Mouse (Mus musculus): ENCODE results near the gene Ttbk2. TPM values are rescaled to one million over a fixed set of nuclear protein-coding genes. Genes with fewer than 3 reads are reported as not detected.
A peak's percentile ranks its signal among the peaks of the same experiment; 100 is the strongest.

The Ttbk2 gene
- total and polyA plus RNA-seq, 2 experiments from 2014 or later = 9.3 to 60.1 TPM

- peak; percentile 70 for DNase-seq (ENCODE audit: low spot score)
- Histone ChIP-seq H3K36me3 (ENCODE audit: insufficient read depth, low read length) (peaks cover 38% of the 10 kb centered on the region), H3K4me2 (ENCODE audit: low read depth, low read length) (no peak overlapping the region), H3K4me1 (ENCODE audit: insufficient read depth, low read length) (no peaks in the 10 kb centered on the region), H3K27ac (no peak overlapping the region), H3K9ac (replicated peaks; ENCODE audit: low read length) (no peak overlapping the region), H3K9me3 (ENCODE audit: low read length) (no peaks in the 10 kb centered on the region), H3K27me3 (ENCODE audit: insufficient read depth, low read length) (no peaks in the 10 kb centered on the region), H3K4me3 (ENCODE audit: low read length) (no peak overlapping the region)
- TF ChIP-seq CTCF (IDR thresholded peaks at IDR 0.05; ENCODE audit: low read depth) = peak; percentile 71
- WGBS = 10% methylated on average over 1 of the region's 1 CpGs
- no peak for ATAC-seq
Observed at GRCm38 (mm10) chr2:120866561-120866960, 16.2 kb upstream of the Ttbk2 start.

GRCm38 (mm10) chr2:120863389-120863788 is 13.0 kb upstream of the Ttbk2 start:
- no peak overlapping the region for H3K9ac ChIP-seq (replicated peaks; ENCODE audit: low read length)
- no peaks in the 10 kb centered on the region for H3K4me1 ChIP-seq (ENCODE audit: insufficient read depth, low read length)
- H3K4me2 ChIP-seq (ENCODE audit: low read depth, low read length) = no peak overlapping the region
- H3K4me3 ChIP-seq (ENCODE audit: low read length) = no peak overlapping the region
- WGBS = 97% methylated on average over 1 of the region's 1 CpGs
- H3K9me3 ChIP-seq (ENCODE audit: low read length) = no peaks in the 10 kb centered on the region
- no peak for TF ChIP-seq CTCF (IDR thresholded peaks at IDR 0.05; ENCODE audit: low read depth)
- no peaks in the 10 kb centered on the region for H3K27me3 ChIP-seq (ENCODE audit: insufficient read depth, low read length)
- DNase-seq (ENCODE audit: low spot score) (no peak), ATAC-seq (no peak)
- no peak overlapping the region for H3K27ac ChIP-seq
- H3K36me3 ChIP-seq (ENCODE audit: insufficient read depth, low read length) = peaks cover 38% of the 10 kb centered on the region

GRCm38 (mm10) chr2:120860699-120861098 is 10.3 kb upstream of the Ttbk2 start:
- Histone ChIP-seq H3K27me3 (ENCODE audit: insufficient read depth, low read length) (no peaks in the 10 kb centered on the region), H3K27ac (no peak overlapping the region), H3K4me2 (ENCODE audit: low read depth, low read length) (no peak overlapping the region), H3K36me3 (ENCODE audit: insufficient read depth, low read length) (peaks cover 30% of the 10 kb centered on the region), H3K9me3 (ENCODE audit: low read length) (no peaks in the 10 kb centered on the region), H3K4me3 (ENCODE audit: low read length) (no peak overlapping the region), H3K9ac (replicated peaks; ENCODE audit: low read length) (no peak overlapping the region), H3K4me1 (ENCODE audit: insufficient read depth, low read length) (no peaks in the 10 kb centered on the region)
- ATAC-seq = no peak
- no peak for TF ChIP-seq CTCF (IDR thresholded peaks at IDR 0.05; ENCODE audit: low read depth)
- no peak for DNase-seq (ENCODE audit: low spot score)
- 84% methylated on average over 1 of the region's 1 CpGs for WGBS

GRCm38 (mm10) chr2:120858131-120858530 is 7.7 kb upstream of the Ttbk2 start:
- Histone ChIP-seq H3K4me1 (ENCODE audit: insufficient read depth, low read length) (no peaks in the 10 kb centered on the region), H3K36me3 (ENCODE audit: insufficient read depth, low read length) (peaks cover 18% of the 10 kb centered on the region), H3K9me3 (ENCODE audit: low read length) (no peaks in the 10 kb centered on the region), H3K27me3 (ENCODE audit: insufficient read depth, low read length) (no peaks in the 10 kb centered on the region), H3K9ac (replicated peaks; ENCODE audit: low read length) (no peak overlapping the region), H3K4me2 (ENCODE audit: low read depth, low read length) (no peak overlapping the region), H3K4me3 (ENCODE audit: low read length) (no peak overlapping the region), H3K27ac (no peak overlapping the region)
- 86% methylated on average over 3 of the region's 3 CpGs for WGBS
- ATAC-seq = no peak
- DNase-seq (ENCODE audit: low spot score) = no peak
- TF ChIP-seq CTCF (IDR thresholded peaks at IDR 0.05; ENCODE audit: low read depth) = no peak

GRCm38 (mm10) chr2:120853151-120853550 is 2.7 kb upstream of the Ttbk2 start:
- no peaks in the 10 kb centered on the region for H3K27me3 ChIP-seq (ENCODE audit: insufficient read depth, low read length)
- no peaks in the 10 kb centered on the region for H3K4me1 ChIP-seq (ENCODE audit: insufficient read depth, low read length)
- H3K4me3 ChIP-seq (ENCODE audit: low read length) = no peak overlapping the region
- TF ChIP-seq CTCF (IDR thresholded peaks at IDR 0.05; ENCODE audit: low read depth) = no peak
- H3K27ac ChIP-seq = no peak overlapping the region
- DNase-seq (ENCODE audit: low spot score) = no peak
- no peaks in the 10 kb centered on the region for H3K9me3 ChIP-seq (ENCODE audit: low read length)
- no peak for ATAC-seq
- no peaks in the 10 kb centered on the region for H3K36me3 ChIP-seq (ENCODE audit: insufficient read depth, low read length)
- no peak overlapping the region for H3K9ac ChIP-seq (replicated peaks; ENCODE audit: low read length)
- H3K4me2 ChIP-seq (ENCODE audit: low read depth, low read length) = no peak overlapping the region
- WGBS = 82% methylated on average over 3 of the region's 3 CpGs

- DNase-seq (ENCODE audit: low spot score) (no peak), ATAC-seq (no peak)
- Histone ChIP-seq H3K36me3 (ENCODE audit: insufficient read depth, low read length) (no peaks in the 10 kb centered on the region), H3K4me3 (ENCODE audit: low read length) (no peak overlapping the region), H3K27me3 (ENCODE audit: insufficient read depth, low read length) (no peaks in the 10 kb centered on the region), H3K9me3 (ENCODE audit: low read length) (no peaks in the 10 kb centered on the region), H3K9ac (replicated peaks; ENCODE audit: low read length) (no peak overlapping the region), H3K4me2 (ENCODE audit: low read depth, low read length) (no peak overlapping the region), H3K27ac (no peak overlapping the region), H3K4me1 (ENCODE audit: insufficient read depth, low read length) (peaks cover 5% of the 10 kb centered on the region; the same call in 1 of the 2 replicates)
- TF ChIP-seq CTCF (IDR thresholded peaks at IDR 0.05; ENCODE audit: low read depth) = no peak
- WGBS = 37% methylated on average over 1 of the region's 1 CpGs
Observed at GRCm38 (mm10) chr2:120852626-120853025, 2.2 kb upstream of the Ttbk2 start.

- Histone ChIP-seq H3K4me2 (ENCODE audit: low read depth, low read length) (peak within 1 kb of the TSS; percentile 66), H3K27ac (peak within 1 kb of the TSS; percentile 89), H3K27me3 (ENCODE audit: insufficient read depth, low read length) (no peaks in the 10 kb centered on the region), H3K4me3 (ENCODE audit: low read length) (peak within 1 kb of the TSS; percentile 97), H3K36me3 (ENCODE audit: insufficient read depth, low read length) (no peaks in the 10 kb centered on the region), H3K4me1 (ENCODE audit: insufficient read depth, low read length) (peaks cover 6% of the 10 kb centered on the region; the same call in 1 of the 2 replicates), H3K9me3 (ENCODE audit: low read length) (no peaks in the 10 kb centered on the region), H3K9ac (replicated peaks; ENCODE audit: low read length) (peak within 1 kb of the TSS; percentile 77)
- TF ChIP-seq CTCF (IDR thresholded peaks at IDR 0.05; ENCODE audit: low read depth) = no peak
- DNase-seq (ENCODE audit: low spot score) = peak; percentile 57
- under 1% methylated on average over 65 of the region's 71 CpGs for WGBS
- peak; percentile 61 for ATAC-seq
Observed at GRCm38 (mm10) chr2:120849449-120850423, 668 bp downstream of the Ttbk2 start, which contains the start of gene Cdan1. TSS of gene Cdan1 (minus strand) at chr2:120850128.

Measured in hindbrain, postnatal 0 days (tissue).